Mouse (Mus musculus): ENCODE measurements at regions not wholly inside any gene's neighbourhood (a gene's known extent, or its start where the extent isn't known, plus 50 kb on each side); places are given as distances from the start of the nearest gene placed in this dataset.

DNA sequence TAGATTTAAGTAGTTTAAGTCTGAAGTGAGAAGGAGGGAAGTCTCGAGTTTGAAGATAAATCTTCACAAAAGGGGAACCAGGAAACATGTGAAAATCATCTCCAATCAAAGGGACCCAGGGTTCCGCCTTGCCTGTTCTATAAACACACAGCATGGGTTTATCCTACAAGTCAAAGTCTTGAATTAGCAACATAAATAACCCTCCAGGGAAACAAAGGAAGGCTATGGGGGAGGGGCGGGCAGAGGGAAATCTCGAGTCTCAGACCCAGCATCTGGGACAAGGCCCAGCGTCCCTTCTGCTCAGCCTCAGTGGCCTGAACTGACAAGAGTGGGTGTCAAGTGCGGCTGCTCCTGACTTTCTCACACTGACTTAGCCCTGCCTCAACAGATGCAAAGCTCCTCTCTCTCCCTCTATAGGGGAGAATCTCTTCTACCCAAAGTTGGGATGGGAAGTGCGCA is 240.3 kb upstream of the Lrig3 start:
- DNase-seq (ENCODE audit: extremely low spot score, low spot score), result peak; percentile 70

- peak; percentile 22 for DNase-seq (ENCODE audit: extremely low spot score, low spot score)
Observed at GRCm38 (mm10) chr10:125726546-125726945, 239.4 kb upstream of the Lrig3 start.

- DNase-seq (ENCODE audit: extremely low spot score, low spot score), result peak; percentile 24
Observed at GRCm38 (mm10) chr10:125735744-125736494, 230.0 kb upstream of the Lrig3 start.

GRCm38 (mm10) chr10:125743181-125743580 is 222.8 kb upstream of the Lrig3 start:
- no peak for DNase-seq (ENCODE audit: extremely low spot score, low spot score)

GRCm38 (mm10) chr10:125749031-125749585 is 216.9 kb upstream of the Lrig3 start:
- DNase-seq (ENCODE audit: extremely low spot score, low spot score), result no peak

- DNase-seq (ENCODE audit: extremely low spot score, low spot score), result no peak
Observed at GRCm38 (mm10) chr10:125752506-125753218, 213.3 kb upstream of the Lrig3 start.

GRCm38 (mm10) chr10:125759171-125759570 is 206.8 kb upstream of the Lrig3 start:
- DNase-seq (ENCODE audit: extremely low spot score, low spot score), result no peak

GRCm38 (mm10) chr10:125762367-125763068 is 203.4 kb upstream of the Lrig3 start:
- DNase-seq (ENCODE audit: extremely low spot score, low spot score), result no peak

DNA sequence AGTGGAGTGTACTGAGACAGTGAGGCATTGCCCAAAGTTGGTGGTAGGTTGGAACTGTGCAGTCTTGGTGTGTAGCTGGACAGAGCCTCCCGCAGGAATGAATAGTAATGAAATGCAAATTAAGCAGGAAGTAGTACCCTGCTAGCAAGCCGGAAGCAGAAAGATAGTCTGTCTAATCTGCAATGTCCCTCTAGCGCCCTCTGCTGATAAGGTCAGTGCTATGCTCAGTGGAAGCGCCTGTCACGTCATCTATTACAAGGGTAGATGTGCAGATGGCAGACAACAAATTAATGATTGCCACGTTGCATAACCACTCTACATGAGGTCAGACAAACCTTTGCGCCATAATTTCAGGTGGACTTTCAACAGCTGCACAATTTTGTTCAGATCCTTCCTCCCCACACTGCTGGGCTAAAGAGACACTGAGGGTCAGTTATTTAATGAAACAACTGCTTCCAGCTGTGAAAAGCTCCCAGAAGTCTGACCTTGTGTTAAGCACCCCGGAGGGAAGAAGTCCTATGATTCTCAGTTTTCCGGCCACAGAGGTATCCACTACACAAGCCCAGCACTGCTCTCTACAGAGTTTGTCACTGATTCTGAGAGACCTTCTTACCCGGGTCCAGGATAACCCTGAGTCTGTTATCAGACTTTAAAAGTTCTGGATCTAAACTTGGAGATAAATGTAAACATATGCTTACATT is 201.4 kb upstream of the Lrig3 start:
- DNase-seq (ENCODE audit: extremely low spot score, low spot score), result peak; percentile 48

DNA sequence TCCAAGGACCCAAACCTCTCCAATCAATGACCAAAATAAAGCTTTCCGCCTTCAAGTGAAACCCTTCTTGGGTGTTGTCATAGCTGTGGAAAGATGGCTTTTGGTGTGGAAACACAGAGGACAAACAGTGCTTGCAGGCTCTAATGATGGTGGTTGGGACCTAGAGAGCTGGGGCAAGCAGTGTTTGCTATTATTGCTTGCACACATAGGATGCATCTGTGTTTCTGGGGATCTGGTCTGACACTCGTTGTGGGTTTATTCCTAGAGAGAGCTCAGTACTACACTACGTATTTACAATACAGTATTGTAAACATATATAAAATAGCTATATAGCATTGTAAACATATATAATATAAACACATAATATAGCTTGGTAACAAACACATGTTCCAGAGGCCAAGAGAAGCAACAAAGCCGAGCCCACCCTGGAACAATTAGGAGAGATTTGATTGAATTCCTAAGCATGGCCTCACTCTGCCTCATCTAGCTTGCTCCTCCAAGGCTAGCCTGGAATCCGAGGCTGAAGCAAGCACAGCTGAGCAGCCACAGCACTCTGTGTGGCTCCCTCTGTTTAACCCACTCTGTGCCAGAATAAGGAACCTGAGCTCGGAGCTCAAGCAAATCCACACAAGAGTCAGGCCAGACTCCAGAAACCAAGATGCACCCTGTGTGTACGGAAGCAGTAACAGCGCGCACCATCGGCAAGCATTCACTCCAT is 200.7 kb upstream of the Lrig3 start:
- no peak for DNase-seq (ENCODE audit: extremely low spot score, low spot score)

- DNase-seq (ENCODE audit: extremely low spot score, low spot score), result no peak
Observed at GRCm38 (mm10) chr10:125768281-125768680, 197.7 kb upstream of the Lrig3 start.

GRCm38 (mm10) chr10:125773541-125773940 is 192.4 kb upstream of the Lrig3 start:
- no peak for DNase-seq (ENCODE audit: extremely low spot score, low spot score)

- DNase-seq (ENCODE audit: extremely low spot score, low spot score), result no peak
Observed at GRCm38 (mm10) chr10:125782486-125782885, 183.5 kb upstream of the Lrig3 start.

DNA sequence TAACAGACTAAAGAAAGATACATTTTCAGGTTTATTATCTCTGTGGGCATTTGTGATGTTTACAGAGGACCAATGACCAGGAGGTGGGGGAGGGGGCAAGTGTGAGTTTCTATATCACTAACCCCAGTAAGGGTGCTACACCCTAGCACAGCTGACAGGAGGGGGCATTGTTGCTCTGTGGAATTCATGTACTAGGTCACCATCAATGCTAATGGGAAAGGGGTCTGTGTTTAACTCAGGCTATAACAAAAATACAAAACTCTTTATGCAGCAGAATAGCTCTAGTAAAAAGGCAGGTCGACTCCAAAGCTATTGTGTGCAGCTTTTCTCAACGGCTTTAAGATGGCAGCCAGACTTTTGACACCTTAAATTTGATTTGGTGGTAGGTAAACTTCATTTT is 181.1 kb upstream of the Lrig3 start:
- peak; percentile 43 for DNase-seq (ENCODE audit: extremely low spot score, low spot score)

DNA sequence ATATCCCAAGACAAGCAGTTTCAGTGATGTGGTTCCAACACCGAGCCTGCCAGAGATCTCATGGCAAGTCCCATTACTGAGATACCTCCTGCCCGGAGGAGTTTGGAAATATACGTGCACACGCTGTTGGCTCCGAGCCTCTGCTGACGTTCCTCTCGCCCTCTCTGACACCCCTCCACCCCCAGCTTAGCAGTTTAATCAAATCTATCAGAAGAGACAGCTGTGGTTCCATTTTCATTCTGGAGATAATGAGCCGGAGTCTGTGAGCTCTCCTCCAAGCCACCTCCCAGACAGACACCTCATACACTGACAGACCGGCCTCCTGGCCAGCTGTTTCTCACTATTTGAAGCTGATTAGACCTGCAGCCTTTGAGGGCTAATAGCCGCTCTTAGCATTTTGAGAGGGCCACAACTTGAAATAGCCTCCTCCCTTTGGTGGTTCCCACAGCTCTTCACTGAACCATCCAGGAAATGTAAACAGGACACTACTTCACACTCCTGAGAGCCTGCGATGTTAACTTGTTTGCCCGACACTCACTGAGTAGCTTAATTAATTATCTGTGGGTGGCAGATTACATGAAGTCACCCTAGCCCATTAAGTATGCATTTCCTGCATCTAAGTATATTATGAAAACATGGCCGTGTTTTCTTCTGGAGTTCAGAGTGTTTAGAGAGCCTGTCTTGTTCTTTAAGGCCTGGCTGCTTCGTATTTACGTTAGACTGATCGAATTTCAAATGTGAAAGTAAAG is 180.3 kb upstream of the Lrig3 start:
- no peak for DNase-seq (ENCODE audit: extremely low spot score, low spot score)

- peak; percentile 51 for DNase-seq (ENCODE audit: extremely low spot score, low spot score)
Observed at GRCm38 (mm10) chr10:125786197-125786879, 179.6 kb upstream of the Lrig3 start.

GRCm38 (mm10) chr10:125786880-125787337 is 179.1 kb upstream of the Lrig3 start:
- DNase-seq (ENCODE audit: extremely low spot score, low spot score), result peak; percentile 83

DNA sequence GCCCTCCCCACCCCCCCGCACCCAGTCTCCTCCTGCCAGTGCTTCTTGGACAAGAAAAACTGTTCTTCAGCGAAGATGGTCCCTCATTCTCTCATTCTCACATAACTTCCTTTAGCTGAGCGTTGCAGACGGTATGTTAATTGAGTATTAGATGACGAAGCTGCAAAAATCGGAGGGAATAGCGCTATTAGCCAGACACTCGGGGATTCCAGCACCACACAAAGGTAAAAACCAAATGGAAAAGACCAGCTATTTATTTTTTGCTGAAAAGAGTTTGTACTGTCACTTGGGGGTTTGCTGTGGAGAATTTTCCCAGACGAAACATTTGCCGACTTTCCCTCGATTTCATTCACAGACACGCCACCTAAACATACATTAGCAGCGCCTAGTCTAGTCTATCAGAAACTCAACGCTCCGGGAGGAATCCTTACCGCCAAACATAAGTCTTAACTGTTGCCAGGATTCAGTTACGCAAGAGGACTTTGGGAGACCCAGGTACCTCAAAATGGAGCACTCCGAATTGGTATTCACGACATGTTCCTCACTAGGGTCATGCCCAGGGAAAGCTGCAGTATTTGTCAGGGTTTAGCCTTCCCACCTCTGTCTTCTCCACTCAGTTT is 178.4 kb upstream of the Lrig3 start:
- DNase-seq (ENCODE audit: extremely low spot score, low spot score), result no peak

DNA sequence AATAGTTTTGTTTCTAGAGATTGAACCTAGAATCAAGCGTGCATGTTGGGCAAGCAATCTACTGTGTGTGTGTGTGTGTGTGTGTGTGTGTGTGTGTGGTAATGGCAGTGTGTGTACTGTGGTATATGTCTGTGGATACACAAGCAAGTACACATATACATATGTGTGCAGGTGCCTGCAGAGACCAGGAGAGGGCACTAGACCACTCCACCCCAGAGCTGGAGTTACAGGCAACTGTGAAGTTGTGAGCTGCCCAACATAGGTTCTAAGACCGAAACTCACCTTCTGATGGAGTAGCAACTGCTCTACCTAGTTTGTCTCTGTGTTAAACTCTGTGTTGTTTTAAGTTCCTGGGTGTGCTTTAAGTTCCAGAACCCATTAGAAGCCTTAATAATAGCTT is 177.7 kb upstream of the Lrig3 start:
- DNase-seq (ENCODE audit: extremely low spot score, low spot score), result no peak
